Mouse (Mus musculus): ENCODE data around the gene Stk38.

GRCm38 (mm10) chr17:28940776-28941555 lies 66.8 kb downstream of the Stk38 start:
- TF ChIP-seq GATA1 (IDR thresholded peaks at IDR 0.05; ENCODE audit: low read length) (no peak), TAL1 (IDR thresholded peaks at IDR 0.05; ENCODE audit: low read length) (no peak)
